Mouse (Mus musculus) forebrain, embryonic 10.5 days (tissue): ENCODE results near the gene Fryl. TPM values are rescaled to one million over a fixed set of nuclear protein-coding genes. Genes with fewer than 3 reads are reported as not detected.

Source experiments
- DNase-seq: peaks from one replicate; pipeline ENCODE4 v3.0.0-alpha.2; 2017; ENCODE audit warnings: low spot score; ENCODE audit errors: extremely low spot score
- H3K27ac ChIP-seq: fragments of 300-500 bp; sonication (generic); 2 replicates; pipeline ENCODE4 v1.5.1; 2016; ENCODE audit warnings: mild to moderate bottlenecking
- H3K27me3 ChIP-seq: fragments of 300-500 bp; sonication (generic); 2 replicates; pipeline ENCODE4 v1.6.1; 2016; ENCODE audit warnings: mild to moderate bottlenecking; ENCODE audit not compliant: poor library complexity, severe bottlenecking
- H3K36me3 ChIP-seq: fragments of 300-500 bp; sonication (generic); replicated peaks from 2 replicates; pipeline ENCODE4 v1.6.1; 2016; ENCODE audit warnings: mild to moderate bottlenecking, moderate library complexity
- H3K4me1 ChIP-seq: fragments of 300-500 bp; sonication (generic); 2 replicates; pipeline ENCODE4 v1.6.1; 2016
- H3K4me3 ChIP-seq: fragments of 300-500 bp; sonication (generic); 2 replicates; pipeline ENCODE4 v1.5.1; 2016; ENCODE audit warnings: mild to moderate bottlenecking, moderate library complexity
- H3K9me3 ChIP-seq: fragments of 300-500 bp; sonication (generic); 2 replicates; pipeline ENCODE4 v1.6.1; 2016; ENCODE audit warnings: mild to moderate bottlenecking, moderate library complexity
- WGBS: fragments of 180-500 bp; shearing (Covaris S2); methylation state at CpG from one replicate; pipeline ENCODE4 v1.1.7; 2016; 5-methylcytosine and 5-hydroxymethylcytosine counted together
- polyA plus RNA-seq: library from polyadenylated mRNA; unstranded; fragments of >200 nt; fragmentation: Nextera tagmentation; extraction: Ambion mirVana; gene quantifications from 2 replicates; pipeline ENCODE4 v1.2.1, GENCODE M21; 2016

Fryl gene
- polyA plus RNA-seq, 1 experiment from 2014 or later: 28.0 TPM

DNA sequence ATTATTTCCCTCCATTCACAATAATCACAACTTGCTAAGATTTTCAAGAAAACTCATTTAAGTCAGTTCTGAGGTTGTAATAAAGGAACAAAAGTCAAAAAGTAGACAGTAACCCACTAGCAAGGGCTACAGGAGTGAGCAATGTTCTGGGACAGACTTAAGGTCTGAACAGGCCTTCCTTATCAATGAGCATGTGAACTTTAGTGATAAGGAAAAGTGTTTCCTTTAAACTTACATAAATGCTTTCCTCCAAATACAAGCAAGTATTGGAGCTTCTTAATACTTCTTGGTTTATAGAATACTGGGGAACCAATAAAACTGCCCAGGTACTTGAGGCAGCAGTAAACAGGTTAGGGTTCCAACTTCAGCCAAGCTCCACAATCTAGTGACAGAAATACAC is 3.7 kb downstream of the Fryl start:
- DNase-seq: no peak
- H3K4me1 ChIP-seq: peaks cover 33% of the 10 kb centered on the region
- no peaks in the 10 kb centered on the region for H3K9me3 ChIP-seq
- no peaks in the 10 kb centered on the region; the same call in 1 of the 2 replicates for H3K27me3 ChIP-seq
- peaks cover 3% of the 10 kb centered on the region; the same call in 1 of the 2 replicates for H3K36me3 ChIP-seq
- no peak overlapping the region for H3K27ac ChIP-seq
- no peak overlapping the region for H3K4me3 ChIP-seq

DNA sequence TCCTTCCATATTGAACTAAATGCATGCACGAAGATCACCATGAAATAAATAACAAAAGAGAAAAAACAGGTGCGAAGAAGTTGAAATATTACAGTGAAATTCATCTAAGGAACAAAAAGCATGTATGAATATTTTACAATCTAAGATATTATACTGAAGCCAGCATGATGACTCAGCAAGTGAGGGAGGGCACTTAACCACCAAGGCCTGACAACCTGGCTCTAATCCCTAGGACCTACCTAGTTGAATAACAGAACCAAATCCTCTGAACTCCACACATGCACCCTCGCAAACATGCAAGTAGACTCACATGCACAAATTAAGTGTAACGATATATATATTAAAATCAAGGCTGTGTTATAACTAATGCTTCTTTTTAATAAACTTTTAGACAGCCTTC is 7.1 kb downstream of the Fryl start:
- Histone ChIP-seq H3K4me3 (no peak overlapping the region), H3K36me3 (peaks cover 3% of the 10 kb centered on the region; the same call in 1 of the 2 replicates), H3K9me3 (no peaks in the 10 kb centered on the region), H3K27ac (no peak overlapping the region), H3K4me1 (peaks cover 18% of the 10 kb centered on the region), H3K27me3 (no peaks in the 10 kb centered on the region)
- DNase-seq: no peak
- 92% methylated on average over 4 of the region's 4 CpGs for WGBS

DNA sequence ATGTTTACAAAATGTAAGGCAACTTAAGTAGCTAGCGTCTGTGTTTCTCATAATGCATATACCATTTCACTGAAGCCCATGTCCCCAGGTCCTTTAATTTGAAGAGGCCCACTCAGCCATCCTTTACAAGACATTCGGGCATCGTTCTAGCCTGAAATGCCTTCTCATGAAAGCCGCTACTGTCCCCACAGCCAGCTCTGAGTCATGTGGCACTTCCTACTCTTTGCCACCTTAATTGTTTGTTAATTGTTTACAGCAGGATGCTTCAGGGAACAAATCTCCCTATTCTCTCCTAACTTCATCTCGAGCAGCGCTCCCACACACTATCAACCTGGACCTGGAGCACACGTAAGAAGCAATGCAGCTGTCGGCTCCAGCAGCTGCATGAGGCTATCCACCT is 8.2 kb downstream of the Fryl start:
- no peak for DNase-seq
- 79% methylated on average over 8 of the region's 8 CpGs for WGBS
- Histone ChIP-seq H3K4me1 (0 out of 2 replicates have a peak, but pooled peaks cover 6% of the 10 kb centered on the region), H3K27ac (no peak overlapping the region), H3K36me3 (peaks cover 3% of the 10 kb centered on the region; the same call in 1 of the 2 replicates), H3K4me3 (no peak overlapping the region), H3K27me3 (no peaks in the 10 kb centered on the region), H3K9me3 (no peaks in the 10 kb centered on the region)

DNA sequence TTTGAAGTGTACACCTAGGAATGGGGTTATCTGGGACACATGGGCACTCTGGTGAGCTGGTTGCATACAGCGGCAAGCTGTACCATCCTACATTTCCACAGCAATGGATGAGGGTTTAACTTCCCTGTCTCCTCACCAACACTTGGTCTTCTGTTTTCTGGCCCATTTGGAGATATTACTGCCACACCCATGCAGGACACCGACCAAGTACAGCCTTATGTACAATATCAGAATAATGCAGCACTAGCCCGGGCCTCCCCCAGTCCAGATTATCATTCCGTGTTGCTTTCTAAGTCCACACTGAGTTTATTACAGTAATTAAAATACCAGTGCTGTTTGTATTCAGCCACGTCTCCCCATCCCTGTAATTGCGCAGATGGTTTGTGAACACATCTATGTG is 10.0 kb downstream of the Fryl start:
- Histone ChIP-seq H3K4me1 (no peaks in the 10 kb centered on the region; the same call in 1 of the 2 replicates), H3K9me3 (no peaks in the 10 kb centered on the region), H3K36me3 (peaks cover 5% of the 10 kb centered on the region; the same call in 1 of the 2 replicates), H3K27me3 (no peaks in the 10 kb centered on the region), H3K27ac (no peak overlapping the region), H3K4me3 (no peak overlapping the region)
- no peak for DNase-seq
- WGBS: 94% methylated on average over 6 of the region's 6 CpGs

DNA sequence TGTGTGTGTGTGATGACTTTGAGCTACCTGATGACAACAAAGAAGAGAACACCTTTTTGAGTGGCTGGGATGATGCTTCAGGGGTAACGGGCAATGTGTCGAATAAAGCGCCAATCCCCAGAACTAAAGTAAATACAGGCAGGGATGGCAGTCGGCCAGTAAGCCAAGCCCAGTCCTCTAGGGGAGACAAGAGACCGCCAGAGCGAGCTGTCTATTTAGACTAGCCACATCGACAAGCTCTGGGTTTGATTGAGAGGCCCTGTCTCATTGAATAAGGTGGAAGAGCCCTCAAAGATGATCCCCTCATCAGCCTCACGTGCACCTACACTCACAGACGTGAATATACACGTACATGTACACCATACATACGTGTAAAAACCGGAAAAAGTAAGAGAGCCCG is 12.0 kb downstream of the Fryl start:
- no peaks in the 10 kb centered on the region for H3K27me3 ChIP-seq
- WGBS: 88% methylated on average over 13 of the region's 13 CpGs
- no peaks in the 10 kb centered on the region for H3K9me3 ChIP-seq
- no peak for DNase-seq
- H3K27ac ChIP-seq: no peak overlapping the region
- H3K36me3 ChIP-seq: peaks cover 2% of the 10 kb centered on the region; the same call in 1 of the 2 replicates
- no peaks in the 10 kb centered on the region; the same call in 1 of the 2 replicates for H3K4me1 ChIP-seq
- H3K4me3 ChIP-seq: no peak overlapping the region

DNA sequence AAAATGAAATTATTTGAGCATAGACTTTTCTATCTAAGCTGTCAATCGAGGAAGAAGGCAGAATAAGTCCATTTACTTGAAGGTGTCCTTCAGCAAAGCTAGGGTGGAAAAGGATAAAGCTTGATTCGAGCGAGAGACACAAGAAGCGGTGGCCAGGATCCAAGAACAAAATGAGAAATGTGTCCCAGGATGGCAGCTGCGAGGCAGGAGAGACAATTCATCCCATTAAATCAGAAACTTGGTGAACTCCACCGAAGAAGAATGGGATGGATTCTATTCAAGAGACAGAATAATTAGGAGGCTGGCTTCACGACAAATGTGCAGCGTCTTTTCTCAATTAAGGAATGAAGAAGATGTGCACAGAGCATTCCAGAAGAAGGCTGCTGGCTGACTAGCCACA is 14.5 kb downstream of the Fryl start:
- no peak for DNase-seq
- no peaks in the 10 kb centered on the region for H3K9me3 ChIP-seq

DNA sequence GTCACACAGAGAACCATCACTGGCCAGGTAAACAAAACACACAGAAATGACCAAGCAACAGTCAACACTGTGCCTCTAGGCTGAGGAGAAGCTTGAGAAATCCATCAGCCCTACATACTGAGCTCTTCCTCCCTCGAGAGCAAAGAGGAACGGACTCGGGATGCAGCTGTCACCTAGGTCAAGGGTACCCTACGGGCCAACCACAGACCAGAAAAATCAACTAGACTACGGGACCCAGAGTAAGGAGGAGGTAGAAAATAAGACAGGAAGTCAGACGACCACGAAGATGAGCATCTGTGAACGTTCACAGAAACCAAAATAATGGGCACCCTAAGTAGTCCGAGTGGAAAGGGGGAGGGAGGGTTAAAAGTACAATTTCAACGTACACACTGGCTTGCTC is 15.1 kb downstream of the Fryl start:
- Histone ChIP-seq H3K4me3 (no peak overlapping the region), H3K9me3 (no peaks in the 10 kb centered on the region), H3K4me1 (peaks cover 15% of the 10 kb centered on the region), H3K27ac (no peak overlapping the region), H3K36me3 (peaks cover 5% of the 10 kb centered on the region), H3K27me3 (no peaks in the 10 kb centered on the region)
- 92% methylated on average over 10 of the region's 10 CpGs for WGBS
- no peak for DNase-seq

More for the DNA sequence above, 14.5 kb downstream of the Fryl start:
- WGBS: 83% methylated on average over 8 of the region's 8 CpGs
- no peak overlapping the region for H3K27ac ChIP-seq
- peaks cover 9% of the 10 kb centered on the region for H3K4me1 ChIP-seq
- peaks cover 5% of the 10 kb centered on the region for H3K36me3 ChIP-seq
- no peaks in the 10 kb centered on the region for H3K27me3 ChIP-seq
- H3K4me3 ChIP-seq: no peak overlapping the region

DNA sequence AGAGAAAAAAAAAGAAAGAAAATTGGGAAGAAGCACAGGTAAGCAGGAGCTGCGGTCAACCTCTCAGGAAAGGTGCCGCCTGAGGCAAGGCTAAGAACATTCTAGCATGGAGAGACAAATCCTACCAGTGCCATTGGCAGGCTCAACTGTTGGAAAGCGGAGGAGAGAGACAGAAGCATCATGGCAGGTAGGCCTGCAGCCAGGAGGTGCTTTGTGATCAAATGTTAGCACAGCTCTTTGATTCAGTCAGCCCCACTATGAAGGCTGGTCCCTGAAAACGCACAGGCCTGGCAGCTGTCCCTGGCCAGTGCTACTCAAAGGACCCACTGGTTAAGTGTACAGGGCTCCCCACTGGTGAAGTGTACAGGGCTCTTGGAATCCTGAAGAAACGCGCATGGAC is 16.0 kb downstream of the Fryl start:
- Histone ChIP-seq H3K4me3 (no peak overlapping the region), H3K27me3 (no peaks in the 10 kb centered on the region), H3K4me1 (peaks cover 15% of the 10 kb centered on the region), H3K36me3 (peaks cover 5% of the 10 kb centered on the region), H3K27ac (no peak overlapping the region), H3K9me3 (no peaks in the 10 kb centered on the region)
- no peak for DNase-seq
- 94% methylated on average over 6 of the region's 6 CpGs for WGBS

DNA sequence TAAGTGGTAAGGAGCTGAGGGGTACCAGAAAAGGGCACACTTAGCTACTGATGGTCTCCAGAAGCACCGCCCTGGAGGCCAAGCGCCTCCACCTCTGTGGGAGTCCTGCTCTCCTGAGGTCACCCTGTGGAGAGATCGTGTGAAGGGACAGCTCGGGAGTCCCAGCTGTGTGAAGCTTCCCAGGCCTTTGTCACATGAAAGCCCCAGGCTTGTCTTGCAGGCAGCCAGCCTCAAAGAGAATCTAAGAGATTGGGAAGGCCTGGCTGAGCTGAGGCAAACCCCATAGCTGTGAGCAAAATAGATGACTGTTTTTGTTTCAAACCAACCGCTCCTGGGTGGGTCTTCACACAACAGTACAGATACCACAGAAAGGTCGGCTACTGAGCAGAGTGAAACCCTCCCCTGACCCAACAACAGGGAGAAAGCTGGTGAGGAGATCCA is 19.5 kb downstream of the Fryl start:
- peak overlapping the region; percentile 73 for H3K27ac ChIP-seq
- no peak overlapping the region for H3K4me3 ChIP-seq
- peaks cover 40% of the 10 kb centered on the region for H3K4me1 ChIP-seq
- H3K36me3 ChIP-seq: peaks cover 3% of the 10 kb centered on the region
- H3K27me3 ChIP-seq: no peaks in the 10 kb centered on the region
- WGBS: 9% methylated on average over 6 of the region's 6 CpGs
- DNase-seq: no peak
- no peaks in the 10 kb centered on the region for H3K9me3 ChIP-seq

DNA sequence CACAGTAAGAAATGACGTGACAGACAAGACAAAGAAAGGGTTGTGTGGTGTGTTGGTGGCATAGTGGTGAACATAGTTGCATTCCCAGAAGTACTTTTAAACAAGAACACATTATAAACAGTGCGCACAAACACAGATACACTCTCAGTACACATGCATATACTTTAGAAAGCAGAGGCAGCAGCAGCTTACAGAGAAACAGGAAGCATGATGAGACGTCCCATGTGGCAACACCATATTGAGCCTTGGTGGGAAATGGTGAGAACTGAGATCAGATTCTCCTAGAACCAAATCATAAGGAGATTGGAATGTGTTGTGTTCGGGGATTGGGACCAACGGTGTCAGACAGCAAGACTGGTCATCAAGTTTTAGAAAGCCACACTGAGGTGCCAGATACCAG is 21.2 kb downstream of the Fryl start:
- WGBS: 88% methylated on average over 5 of the region's 5 CpGs
- Histone ChIP-seq H3K27me3 (no peaks in the 10 kb centered on the region), H3K36me3 (peaks cover 3% of the 10 kb centered on the region), H3K27ac (no peak overlapping the region), H3K4me3 (no peak overlapping the region), H3K9me3 (no peaks in the 10 kb centered on the region), H3K4me1 (peaks cover 57% of the 10 kb centered on the region)
- DNase-seq: no peak

DNA sequence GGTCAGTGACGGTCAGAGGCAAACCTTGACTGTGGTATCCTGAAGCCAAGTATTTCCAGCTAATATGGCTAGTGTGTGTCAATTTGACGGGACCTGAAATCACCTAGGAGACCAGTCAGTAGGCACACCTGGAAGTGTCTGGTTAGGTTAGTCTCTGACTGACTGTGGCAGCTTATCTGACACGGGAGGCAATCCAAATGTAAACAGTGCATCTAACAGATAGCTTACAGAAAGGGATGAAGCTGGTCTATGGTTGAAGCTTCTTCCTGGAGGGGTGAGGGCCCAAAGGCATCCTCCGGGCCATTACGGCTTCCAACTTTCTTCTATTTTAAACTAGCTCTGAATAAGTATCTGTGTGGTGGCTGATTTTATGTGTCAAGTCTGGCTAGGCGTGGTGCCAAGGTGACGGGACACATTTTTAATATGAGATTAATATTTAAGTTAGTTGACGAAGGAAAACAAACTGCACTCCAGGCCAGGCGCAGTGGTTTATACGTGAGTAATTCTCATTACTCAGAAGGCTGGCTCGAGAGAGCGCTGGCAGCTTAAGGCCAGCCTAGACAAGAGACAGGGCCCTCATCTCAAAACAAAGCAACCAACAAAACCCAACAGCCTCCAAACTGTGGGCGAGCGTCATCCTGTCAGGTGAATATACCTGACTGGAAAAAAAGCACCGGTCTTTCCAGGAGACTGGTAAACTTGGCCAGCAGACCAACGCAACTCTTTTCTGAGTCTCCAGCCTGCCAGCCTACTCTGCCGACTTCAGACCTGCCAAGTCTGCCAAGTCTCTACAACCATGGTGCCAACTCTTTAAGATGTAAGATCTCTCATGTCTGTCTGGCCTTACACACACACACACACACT is 23.2 kb downstream of the Fryl start:
- no peaks in the 10 kb centered on the region for H3K27me3 ChIP-seq
- WGBS: 89% methylated on average over 17 of the region's 17 CpGs
- no peak for DNase-seq
- H3K27ac ChIP-seq: no peak overlapping the region
- no peaks in the 10 kb centered on the region for H3K9me3 ChIP-seq
- no peaks in the 10 kb centered on the region for H3K36me3 ChIP-seq
- H3K4me3 ChIP-seq: no peak overlapping the region
- peaks cover 71% of the 10 kb centered on the region for H3K4me1 ChIP-seq

DNA sequence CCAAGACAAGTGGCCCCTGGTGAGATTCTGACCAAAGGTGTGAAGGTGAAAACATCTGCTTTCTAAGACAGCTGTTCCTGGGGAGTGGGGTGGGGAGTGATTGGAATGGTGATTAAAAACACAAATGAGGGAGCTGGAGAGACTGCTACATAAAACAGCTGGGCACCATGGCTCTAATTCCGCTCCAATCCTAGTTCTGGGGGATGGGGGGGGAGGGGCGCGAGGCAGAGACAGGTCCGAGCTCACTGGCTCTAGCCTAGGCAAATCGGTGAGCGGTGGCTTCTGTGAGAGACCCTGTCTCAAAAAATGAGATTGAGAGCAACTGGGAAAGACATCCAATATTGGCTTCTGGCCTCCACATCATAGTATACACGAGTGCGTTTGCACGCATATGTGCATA is 24.2 kb downstream of the Fryl start:
- no peak for DNase-seq
- H3K27me3 ChIP-seq: no peaks in the 10 kb centered on the region
- H3K9me3 ChIP-seq: no peaks in the 10 kb centered on the region
- no peaks in the 10 kb centered on the region for H3K36me3 ChIP-seq
- 24% methylated on average over 9 of the region's 9 CpGs for WGBS
- no peak overlapping the region for H3K4me3 ChIP-seq
- no peak overlapping the region for H3K27ac ChIP-seq
- peaks cover 74% of the 10 kb centered on the region for H3K4me1 ChIP-seq

DNA sequence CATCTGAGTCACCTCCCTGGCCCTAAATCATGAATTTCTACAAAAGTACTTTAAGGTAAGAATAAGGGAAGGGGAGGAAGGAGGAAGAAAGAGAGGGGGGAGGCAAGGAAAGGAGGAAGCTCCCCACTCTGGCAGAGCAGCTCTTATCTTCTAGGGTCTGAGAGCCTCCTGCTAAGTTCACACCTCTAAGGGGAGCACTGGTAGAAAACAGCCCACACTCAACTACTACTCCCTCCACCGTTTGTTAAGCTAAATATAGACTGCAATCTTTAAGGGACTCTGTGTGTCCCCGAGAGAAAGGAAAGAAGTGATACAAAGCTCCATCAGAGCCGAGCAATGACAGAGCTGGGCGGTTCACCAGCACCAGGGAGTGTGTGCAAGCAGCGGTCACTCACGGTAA is 24.6 kb downstream of the Fryl start:
- H3K36me3 ChIP-seq: no peaks in the 10 kb centered on the region
- no peak for DNase-seq
- H3K27me3 ChIP-seq: no peaks in the 10 kb centered on the region
- H3K27ac ChIP-seq: no peak overlapping the region
- no peak overlapping the region for H3K4me3 ChIP-seq
- WGBS: 18% methylated on average over 6 of the region's 6 CpGs
- no peaks in the 10 kb centered on the region for H3K9me3 ChIP-seq
- H3K4me1 ChIP-seq: peaks cover 71% of the 10 kb centered on the region
